Mouse (Mus musculus): Measurements from ENCODE around the gene Lsr.

Gene Lsr

DNA sequence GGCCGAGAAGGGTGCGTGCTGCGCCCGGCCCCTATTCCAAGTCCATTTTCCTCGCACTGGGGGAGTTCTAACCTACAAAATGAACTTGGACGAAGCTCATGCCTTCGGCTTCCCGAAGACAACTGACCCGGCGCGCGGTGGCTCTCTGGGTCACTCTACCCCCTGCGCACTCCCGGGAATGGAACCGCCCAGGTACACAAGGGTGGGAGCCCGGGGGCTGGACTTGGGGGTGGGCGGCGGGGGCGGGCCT, at the start of gene Lsr:
Lsr (minus strand) TSS at position 214 of the 250 bp plus-strand sequence.
- no peak for DNase-seq

- peak; percentile 89 for DNase-seq
These were observed 44.0 kb upstream of the Lsr start for GRCm38 (mm10) chr7:31017104-31017901.

DNA sequence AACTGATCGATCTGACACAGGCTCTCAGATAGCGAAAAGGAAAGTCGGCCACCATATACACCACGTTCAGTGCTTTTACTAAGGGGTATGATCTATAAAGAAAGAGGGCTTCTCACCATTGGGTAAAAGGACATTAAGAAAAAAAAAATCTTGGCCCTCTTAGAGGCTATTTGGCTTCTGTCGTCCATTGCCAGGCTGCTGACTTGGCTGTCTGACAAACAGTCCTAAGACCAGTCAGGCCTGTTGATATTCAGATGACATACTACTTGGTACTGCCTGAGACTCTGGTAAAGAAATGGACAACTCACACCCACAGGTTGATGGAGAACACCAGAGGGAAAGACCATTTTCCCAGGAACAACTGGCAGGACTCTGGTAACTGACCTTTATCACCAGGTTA, 39.7 kb upstream of the Lsr start:
- DNase-seq: no peak

GRCm38 (mm10) chr7:31008889-31009288, 35.6 kb upstream of the Lsr start:
- no peak for DNase-seq

- no peak for DNase-seq
These were observed 34.9 kb upstream of the Lsr start for GRCm38 (mm10) chr7:31008175-31008574.

- DNase-seq: no peak
These were observed 34.5 kb upstream of the Lsr start for GRCm38 (mm10) chr7:31007775-31008174.

GRCm38 (mm10) chr7:31002650-31003049, 29.4 kb upstream of the Lsr start:
- DNase-seq: no peak

DNA sequence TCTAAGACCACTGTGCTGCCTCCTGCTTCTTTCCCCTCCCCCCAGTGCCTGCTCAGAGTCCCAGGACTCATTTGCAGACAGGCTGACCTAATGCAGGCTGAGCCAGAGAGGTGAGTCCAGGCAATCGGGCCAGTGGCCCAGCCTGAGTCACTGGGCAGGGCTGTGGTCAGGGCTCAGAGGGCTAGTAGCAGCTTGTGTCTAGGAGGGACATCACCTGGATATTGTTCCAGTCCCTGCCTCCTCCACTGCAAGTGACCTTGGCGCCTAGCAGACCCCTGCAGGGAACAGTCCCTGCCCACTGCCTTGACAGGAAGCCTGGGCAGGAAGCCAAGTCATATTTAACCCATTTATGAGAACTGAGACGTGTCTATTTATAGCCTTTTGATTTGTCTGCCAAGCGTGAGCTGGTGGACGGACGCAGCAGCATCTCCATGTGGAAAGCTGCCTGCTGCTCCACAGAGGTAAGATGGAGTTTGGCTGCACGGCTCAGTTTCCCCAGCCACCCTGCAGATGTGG, 27.3 kb upstream of the Lsr start:
- peak; percentile 24 for DNase-seq

DNA sequence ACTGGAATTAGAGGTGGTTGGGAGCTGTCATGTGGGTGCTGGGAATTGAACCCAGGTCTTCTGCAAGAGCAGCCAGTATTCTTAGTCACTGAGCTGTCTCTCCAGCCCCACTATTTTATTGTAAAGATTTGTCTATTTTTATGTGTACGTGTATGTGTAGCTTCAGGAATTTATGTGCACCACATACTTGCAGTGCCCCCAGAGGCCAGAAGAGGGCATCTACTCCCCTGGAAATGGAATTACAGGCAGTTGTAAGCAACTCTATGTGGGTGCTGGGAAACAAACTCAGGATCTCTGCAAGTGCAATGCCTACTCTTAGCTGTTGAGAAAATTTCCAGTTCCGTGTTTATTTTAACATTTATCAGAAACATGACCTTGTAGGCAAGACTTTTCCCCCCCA, 23.2 kb upstream of the Lsr start:
- DNase-seq: no peak

DNA sequence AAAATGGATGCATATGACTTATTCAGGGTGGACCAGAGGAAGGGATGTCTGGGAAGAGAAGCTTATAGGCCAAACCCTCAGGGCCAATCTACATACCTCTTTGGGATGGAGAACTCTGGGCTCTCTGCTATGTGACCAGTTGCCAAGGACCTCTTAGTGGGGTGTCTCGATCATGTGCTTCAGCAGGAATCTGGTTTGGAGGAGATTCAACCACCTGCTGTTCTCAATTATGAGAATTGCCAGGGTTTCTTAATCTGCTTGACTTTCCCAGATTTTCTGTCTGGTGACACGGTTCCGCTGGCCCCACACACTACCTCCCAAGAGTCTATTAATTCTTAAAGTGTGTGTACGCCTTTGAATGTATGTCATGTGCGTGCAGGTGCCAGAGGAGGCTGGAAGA, 20.7 kb upstream of the Lsr start:
- DNase-seq: no peak

DNA sequence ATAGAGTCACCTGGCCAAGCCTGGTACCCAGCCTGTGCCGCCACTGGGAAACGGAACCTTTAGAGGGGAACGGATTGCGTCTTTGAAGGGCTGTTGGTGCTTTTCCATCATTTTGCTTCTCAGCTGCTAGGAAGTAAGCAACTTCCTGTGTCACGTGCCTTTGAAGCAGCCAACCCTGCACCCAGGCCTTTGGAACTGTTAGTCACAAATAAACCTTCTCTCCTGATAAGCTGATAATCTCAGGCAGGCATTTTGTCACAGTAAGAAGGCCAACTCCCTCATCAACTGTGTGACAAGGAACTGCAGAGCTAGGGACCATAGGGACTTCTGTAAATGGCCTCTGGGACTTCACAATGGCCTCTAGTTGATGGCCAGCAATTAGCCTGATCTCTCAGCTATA, 18.9 kb upstream of the Lsr start:
- no peak for DNase-seq

GRCm38 (mm10) chr7:30988519-30989162, 15.4 kb upstream of the Lsr start:
- DNase-seq: no peak

DNA sequence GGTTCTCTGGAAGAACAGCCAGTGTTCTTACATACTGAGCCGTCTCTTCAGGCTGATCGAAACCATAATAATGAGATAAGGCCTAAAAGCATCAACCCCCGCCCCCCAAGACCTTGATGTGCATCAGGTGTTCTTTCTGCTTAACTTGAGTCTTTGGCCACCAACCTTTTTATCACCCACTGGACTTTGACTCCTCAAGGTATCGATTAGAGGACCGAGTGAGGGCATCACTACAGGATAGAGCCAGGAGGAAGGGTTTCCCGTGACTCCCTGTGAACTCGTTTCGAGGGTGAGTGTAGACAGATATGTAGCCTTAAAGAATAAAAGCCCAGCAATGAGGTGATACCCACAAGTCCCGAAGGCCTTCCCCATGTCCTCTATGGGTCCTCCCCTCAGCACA, 12.1 kb upstream of the Lsr start:
- DNase-seq: no peak

DNA sequence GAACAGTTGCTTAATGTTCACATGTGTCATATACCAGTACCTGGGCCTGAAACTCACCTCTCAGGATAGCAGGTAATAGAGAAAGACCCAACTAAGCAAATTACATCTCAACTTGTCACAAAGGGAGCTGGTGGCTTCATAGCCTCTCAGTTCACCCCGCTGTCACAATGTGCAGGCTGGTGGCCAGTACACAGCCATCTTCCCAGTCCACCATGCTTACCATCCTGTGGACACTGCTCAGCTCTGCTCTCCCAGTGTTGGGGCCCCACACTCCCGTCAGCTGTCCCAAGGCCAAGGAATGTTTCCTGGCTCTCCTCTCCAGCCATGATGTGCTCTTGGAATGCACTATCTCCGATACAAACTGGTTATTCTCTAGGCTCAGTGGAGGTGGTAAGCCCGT, 8.4 kb upstream of the Lsr start:
- DNase-seq: no peak

DNA sequence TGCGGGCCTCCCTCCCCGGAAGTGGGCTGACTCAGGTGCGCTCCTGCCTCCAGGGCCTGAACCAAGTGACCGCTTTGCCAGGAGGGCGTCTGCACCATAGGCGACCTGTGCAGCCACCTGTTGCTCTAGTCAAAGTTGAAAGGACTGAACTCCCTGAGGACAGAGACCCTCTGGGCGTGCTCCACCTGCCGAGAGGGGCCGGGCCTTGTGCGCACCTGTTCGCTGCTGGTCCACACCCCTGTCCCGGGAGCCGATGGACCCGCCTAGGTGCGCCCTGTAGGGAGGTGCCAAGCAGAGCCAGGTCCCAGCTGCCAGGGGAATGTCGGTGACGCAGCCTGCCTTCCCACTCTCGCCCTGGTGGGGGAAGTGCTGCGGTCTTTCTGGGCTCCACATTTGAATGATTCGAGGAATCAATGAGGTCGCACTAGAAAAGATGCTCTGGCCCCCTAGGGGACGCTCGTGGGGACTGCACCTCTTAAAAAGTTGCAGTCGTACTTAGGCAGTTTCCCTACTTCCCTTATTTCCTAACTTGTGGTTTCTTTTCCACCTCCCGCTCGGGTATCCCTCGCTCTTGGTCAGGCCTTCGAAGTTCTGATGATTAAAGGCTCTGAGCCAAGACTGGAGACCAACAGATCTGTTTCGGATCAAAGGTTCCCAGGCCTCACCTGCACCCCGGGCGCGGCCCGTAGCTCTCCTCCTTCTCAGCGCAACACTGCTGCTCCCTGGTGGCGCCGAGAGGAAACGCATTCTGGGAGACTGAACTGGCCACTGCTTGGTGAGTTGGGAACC, 431 bp upstream of the Lsr start, which contains the start of gene Fam187b:
Fam187b (plus strand) TSS at position 290 of the 789 bp plus-strand sequence.
- DNase-seq: peak; percentile 68

- DNase-seq: no peak
These were observed 626 bp downstream of the Lsr start for GRCm38 (mm10) chr7:30972426-30973250.

DNA sequence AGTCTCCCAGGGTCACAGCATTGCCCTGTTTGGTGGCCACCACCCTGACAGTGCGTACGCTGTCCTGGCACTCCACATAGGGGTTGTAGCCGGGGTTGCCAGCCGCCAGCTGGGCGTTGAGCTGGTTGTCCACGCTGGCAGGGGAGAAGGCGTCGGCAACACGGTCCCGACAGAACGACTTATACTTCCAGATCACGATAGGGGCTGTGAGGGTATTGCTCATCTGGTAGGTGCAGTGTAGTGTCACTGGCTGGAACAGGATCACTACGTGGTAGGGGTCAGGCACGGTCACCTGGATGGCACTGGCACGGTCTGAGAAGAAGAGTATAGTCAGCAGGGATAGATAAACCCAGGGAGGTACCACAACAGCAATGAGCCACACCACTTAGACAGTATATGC, 1.4 kb downstream of the Lsr start:
- no peak for DNase-seq

GRCm38 (mm10) chr7:30969174-30969573, 4.1 kb downstream of the Lsr start:
- DNase-seq: no peak

DNA sequence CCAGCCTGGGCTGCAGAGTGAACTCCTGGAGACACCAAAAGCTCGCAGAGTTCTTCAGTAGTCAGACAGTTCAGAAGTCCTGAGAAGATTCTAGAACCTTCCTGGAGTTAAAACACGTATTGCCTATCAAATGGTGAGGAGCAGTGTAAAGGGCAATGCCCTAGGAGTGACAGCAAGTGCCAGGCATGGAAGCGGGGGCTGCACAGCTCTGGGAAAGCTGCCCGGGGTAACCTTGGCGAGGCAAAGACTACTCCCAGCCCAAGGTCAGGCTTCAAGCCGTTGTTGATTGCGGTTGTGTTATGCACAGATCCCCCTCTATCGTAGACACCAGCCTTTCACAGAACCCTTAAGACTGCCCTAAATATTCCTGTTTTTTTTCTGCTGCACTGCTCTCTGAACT, 4.7 kb downstream of the Lsr start:
- DNase-seq: no peak

GRCm38 (mm10) chr7:30966657-30967056, 6.6 kb downstream of the Lsr start:
- DNase-seq: no peak

DNA sequence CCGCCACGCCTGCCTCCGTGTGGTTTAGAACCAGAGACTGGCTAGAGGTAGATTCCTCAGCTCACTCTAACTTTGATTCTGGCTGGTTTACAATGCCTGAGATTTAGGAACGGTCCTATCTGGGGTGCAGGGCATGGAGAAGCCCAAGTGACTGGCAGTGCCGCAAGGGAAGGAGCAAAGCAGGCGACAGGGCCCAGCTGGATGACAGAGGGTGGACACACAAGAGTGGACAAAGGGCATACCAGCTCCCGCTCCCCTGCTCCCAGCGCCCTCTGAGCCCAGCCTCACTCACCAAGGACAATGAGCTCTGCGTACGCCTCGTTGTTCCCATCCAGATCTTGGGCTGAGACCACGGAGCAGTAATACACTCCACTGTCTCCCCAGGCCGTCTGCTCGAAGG, 7.6 kb downstream of the Lsr start:
- DNase-seq: no peak

DNA sequence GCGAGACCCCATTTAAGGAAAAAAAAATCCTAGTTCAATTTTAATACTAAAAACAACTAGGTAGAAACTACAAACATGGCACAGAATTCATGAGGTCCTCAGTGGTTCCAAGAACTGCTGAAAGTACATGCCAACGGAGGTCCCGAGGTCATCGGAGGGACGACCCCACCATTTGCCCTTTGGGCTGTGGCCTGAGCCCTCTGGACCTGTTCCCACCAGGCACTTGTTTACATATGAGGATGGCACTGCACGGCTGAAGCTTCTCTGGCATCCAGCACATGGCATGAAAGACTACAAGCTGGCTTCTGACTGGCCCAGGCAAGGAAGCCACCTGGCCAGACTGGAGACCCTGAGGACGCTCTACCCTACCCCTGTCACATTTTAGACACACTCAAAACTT, 8.9 kb downstream of the Lsr start:
- no peak for DNase-seq

DNA sequence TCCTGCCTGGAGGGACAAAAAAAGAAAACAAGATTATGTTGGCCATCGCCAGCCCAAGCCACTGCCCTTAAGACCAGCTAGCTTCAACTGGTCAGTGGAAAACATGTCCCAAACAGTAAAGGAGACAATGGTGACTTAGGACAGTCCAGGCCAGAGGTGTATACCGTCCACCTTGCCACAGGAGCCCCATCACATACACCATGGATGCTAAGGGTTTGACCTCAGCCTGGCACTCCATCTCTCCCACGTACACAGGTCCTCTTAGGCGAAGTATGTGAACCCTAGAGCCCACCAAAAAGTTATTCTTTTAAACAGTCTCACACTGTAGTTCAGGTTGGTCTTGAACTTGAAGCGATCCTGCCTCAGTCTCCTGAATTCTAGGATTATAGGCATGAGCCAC, 10.4 kb downstream of the Lsr start:
- DNase-seq: no peak
